Mouse (Mus musculus) liver, embryonic 14.5 days (tissue): ENCODE measurements at regions not wholly inside any gene's neighbourhood (a gene's known extent, or its start where the extent isn't known, plus 50 kb on each side); places are given as distances from the start of the nearest gene placed in this dataset.

Experiments used
- CTCF ChIP-seq: IDR thresholded peaks from 2 replicates; pipeline ENCODE4 v1.5.1; 2016; ENCODE audit warnings: antibody characterized with exemption, low read depth, control low read depth
- EP300 ChIP-seq: IDR thresholded peaks from 2 replicates; pipeline ENCODE4 v1.6.1; 2016; ENCODE audit warnings: antibody characterized with exemption, low read depth

DNA sequence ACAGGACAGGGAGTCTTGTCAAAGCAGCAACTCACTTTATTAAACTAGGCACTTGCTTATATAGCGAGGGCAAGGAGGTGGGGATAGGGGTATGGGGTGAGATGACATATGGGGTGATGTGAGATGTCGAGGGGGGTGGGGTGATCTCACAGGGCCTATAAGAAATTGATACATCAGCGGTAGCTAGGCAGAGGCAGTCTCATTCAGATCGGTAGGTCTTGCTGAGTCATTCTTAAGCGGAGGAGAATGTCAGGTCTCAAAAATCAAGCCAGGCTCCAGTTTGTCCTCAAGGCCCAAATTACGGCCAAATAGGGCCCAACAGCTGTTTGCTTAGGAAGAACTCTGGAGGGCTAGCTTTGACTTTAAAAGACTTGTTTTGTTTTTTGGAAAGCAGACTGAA lies 60.7 kb upstream of the Peli1 start:
- no peak for TF ChIP-seq EP300
- no peak for TF ChIP-seq CTCF
